Mouse (Mus musculus) frontal cortex, postnatal 14 days (tissue): ENCODE data around the gene Zkscan6.

Experiments
- DNase-seq, 2 experiments: peaks; one replicate each; pipeline ENCODE4 v3.0.0; 2022; ENCODE audit warnings: low spot score in 2 of 2

The Zkscan6 gene

GRCm38 (mm10) chr11:65812088-65812487 is 5.1 kb downstream of the Zkscan6 start:
- no peak for DNase-seq

GRCm38 (mm10) chr11:65814381-65814780 is 7.4 kb downstream of the Zkscan6 start:
- no peak for DNase-seq

- no peak for DNase-seq
Observed at GRCm38 (mm10) chr11:65816237-65816636, 9.3 kb downstream of the Zkscan6 start.

GRCm38 (mm10) chr11:65818193-65818592 is 11.2 kb downstream of the Zkscan6 start:
- no peak for DNase-seq

GRCm38 (mm10) chr11:65820280-65820679 is 13.3 kb downstream of the Zkscan6 start:
- DNase-seq: no peak

GRCm38 (mm10) chr11:65820877-65821276 is 13.9 kb downstream of the Zkscan6 start:
- peak; percentile 32 to 66 for DNase-seq

GRCm38 (mm10) chr11:65824556-65824955 is 17.6 kb downstream of the Zkscan6 start:
- no peak for DNase-seq

GRCm38 (mm10) chr11:65838999-65839398 is 32.0 kb downstream of the Zkscan6 start:
- DNase-seq: peak; percentile 13 to 17

- DNase-seq: no peak
Observed at GRCm38 (mm10) chr11:65846446-65846845, 39.5 kb downstream of the Zkscan6 start.

GRCm38 (mm10) chr11:65852066-65852465 is 45.1 kb downstream of the Zkscan6 start:
- no peak for DNase-seq

GRCm38 (mm10) chr11:65861476-65861875 is 54.5 kb downstream of the Zkscan6 start:
- no peak for DNase-seq

GRCm38 (mm10) chr11:65877146-65877775 is 70.3 kb downstream of the Zkscan6 start:
- DNase-seq: no peak
